Mouse (Mus musculus): ENCODE data around the gene Sec22a.

Sec22a gene

GRCm38 (mm10) chr16:35309634-35310033, 54.1 kb downstream of the Sec22a start:
- DNase-seq: no peak

DNA sequence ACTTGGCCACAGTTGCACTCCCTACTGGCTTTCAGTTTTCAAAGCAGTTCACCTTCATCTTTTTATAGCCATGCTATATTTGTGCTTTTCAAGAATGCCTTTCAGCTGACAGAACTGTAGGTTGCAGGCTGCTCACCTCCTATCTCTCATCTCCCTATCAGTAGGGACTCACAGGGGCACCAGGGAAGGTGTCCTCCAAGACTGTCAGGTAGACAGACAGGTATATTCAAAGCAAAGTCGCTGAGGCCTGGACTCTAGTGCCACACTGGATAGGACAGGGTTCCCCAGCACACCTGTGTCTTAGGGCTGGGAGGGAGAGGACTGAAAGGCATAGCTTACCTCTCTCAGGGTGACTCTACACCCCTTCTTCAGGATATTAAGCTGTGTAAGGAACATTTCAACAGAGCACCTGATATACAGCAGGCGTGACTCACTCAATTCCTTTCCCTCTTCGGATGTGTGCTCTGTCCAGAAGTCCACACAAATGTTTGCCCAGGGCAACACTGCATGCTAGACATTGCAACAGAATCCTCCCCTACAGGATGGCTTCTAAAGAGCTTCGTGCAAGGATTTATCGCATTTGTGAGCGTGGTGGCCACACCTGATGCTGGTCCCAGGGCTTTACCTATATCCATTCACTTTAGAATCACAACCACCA, 55.1 kb downstream of the Sec22a start:
- DNase-seq: no peak

DNA sequence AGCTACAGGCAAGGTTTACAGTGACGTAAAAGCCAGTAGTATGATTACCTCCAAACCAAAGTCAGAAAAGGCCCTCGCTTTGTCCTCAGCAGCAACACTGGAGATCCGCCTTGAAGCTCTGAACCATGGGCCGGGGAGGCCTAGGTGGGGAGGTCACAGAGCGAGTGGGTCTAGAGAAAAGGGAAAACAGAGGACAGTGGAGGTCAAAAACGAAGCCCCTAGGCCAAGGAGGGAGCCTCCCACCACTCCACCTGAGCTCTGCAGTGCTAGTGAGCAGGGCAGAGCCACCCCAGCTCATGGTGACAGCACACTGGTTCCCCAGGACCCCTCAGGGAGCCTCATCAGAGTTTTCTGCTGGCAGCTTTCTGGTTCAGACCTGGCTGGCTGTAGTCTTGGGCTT, 55.7 kb downstream of the Sec22a start:
- DNase-seq: no peak

DNA sequence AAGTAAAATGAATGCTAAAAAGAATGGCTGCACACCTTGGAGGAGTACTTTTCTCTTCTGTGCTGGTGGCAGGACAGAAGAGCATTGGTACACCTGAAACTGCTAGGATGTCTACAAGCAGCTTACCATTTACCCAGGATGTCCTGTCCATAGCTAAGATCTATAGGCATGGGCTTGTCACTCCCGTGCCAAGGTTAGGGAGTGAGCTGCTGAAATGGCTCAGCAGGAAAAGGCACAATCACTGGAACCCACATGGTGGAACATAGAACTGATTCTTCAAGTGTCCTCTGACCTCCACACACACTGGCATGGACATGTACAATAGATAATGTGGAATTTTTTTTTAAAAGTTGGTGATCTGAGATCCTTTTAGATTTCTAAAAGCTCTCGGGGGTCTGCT, 56.4 kb downstream of the Sec22a start:
- DNase-seq: no peak

DNA sequence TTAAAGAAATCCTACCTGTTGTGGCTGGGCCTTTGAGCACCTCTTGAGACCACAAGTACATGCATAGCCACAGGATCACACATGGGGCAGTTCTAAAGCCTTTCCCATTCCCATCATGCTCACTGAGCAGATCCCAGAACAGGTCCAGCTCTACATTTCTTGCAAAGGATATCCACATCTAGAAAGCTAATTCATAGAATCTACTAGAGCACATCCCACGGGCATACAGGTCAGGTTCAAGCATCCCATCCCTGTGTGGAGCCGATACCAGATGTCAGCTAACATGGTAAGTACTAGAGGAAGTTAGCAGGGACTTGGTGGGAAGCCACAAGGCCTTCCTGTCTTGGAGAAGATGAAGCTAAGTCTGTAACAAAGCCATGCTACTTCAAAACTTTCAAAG, 57.1 kb downstream of the Sec22a start:
- DNase-seq: no peak

DNA sequence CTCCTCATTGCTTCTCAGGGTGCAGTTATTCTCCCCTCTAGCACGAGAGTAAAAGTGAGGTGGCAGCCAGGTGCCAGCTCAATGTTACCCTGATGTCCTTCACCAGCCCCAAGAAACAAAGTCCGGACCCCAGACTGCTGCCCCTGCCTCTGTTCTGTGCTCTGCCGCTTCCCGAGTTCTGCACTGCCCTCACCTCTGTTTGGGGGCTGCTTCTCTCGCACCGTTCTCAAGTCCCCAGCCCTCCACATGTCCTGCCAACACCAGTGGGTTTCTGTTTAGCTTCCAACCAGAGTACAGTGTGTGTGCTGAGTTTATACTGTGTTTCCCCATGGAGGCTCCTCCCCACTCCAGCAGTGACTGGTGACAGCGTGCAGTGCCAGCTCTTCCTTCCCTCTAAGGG, 58.5 kb downstream of the Sec22a start:
- no peak for DNase-seq

DNA sequence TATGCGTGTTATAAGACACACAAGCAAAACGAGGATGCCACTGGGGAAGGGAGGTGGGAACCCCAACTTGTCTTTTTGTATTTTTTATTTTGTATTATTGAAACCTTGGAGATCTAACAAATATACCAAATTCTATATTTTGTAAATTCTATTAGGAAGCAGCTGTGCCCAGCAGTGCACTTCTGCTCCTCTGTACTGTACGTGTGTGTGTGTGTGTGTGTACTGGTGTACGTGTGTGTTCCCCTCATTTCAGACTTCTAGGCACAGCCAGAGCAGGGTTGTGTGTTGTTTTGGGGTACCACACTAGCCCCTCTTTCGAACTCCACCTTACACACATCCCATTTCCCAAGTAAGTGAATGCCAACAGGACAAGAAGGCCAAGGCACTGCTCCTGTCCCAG, 59.3 kb downstream of the Sec22a start:
- no peak for DNase-seq

- no peak for DNase-seq
These were observed 60.0 kb downstream of the Sec22a start for GRCm38 (mm10) chr16:35303721-35304120.

- DNase-seq: peak; percentile 30
These were observed 61.1 kb downstream of the Sec22a start for GRCm38 (mm10) chr16:35302441-35303280.

DNA sequence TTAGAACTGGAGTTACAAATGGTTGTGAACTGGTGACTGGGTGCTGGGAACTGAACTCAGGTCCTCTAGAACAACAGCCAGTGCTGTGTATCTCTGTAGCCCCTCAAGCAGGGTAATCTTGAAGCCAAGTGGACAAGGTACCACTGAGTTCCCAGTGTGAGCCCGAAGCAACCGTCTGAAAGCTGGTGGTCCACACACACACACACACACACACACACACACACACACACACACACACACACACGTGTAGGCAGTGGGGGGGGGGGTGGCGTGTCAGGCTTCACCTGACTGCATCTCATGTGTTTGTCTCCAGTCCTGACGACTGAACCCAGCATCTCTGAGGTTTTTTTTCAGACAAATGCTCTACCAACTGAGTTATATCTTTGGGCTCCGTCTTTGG, 63.6 kb downstream of the Sec22a start:
- DNase-seq: no peak

DNA sequence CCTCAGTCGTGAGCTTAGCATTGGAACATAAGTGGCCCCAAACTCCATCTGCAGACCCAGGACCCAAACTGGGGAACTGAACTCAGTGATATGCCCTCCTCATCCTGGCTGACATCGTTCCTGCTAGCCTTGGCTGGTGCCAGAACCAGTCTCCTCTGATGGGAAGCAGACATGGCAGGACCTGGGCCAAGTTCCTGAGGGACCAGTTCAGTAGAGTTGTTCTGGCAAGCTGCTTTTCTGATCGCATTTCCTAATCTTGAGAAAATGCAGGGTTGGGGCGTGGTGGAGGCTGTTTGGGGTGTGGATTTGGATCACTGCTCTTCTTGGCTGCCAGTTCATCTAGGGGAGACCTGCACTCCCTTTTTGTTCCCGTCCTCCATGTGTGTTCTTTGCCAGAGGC, 65.9 kb downstream of the Sec22a start:
- DNase-seq: no peak

DNA sequence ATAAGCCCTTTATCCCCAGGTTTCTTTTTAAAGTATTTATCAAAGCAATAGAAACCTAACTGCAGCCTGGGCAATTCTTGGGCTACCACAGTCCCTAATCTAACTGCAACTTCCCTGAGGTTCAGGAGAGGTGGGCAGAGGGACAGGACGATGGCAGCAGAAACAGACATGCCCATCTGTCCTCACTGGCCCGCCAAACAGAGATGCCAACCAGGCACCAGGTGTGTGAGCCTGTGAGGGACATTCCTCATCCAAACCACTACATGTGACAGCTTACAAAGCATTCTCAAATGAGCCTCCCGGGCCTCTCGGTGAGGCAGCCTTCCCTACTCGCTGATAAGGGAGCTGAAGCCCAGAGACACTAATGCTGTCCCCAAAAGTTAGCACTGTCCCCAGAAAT, 76.5 kb downstream of the Sec22a start:
- DNase-seq: no peak

DNA sequence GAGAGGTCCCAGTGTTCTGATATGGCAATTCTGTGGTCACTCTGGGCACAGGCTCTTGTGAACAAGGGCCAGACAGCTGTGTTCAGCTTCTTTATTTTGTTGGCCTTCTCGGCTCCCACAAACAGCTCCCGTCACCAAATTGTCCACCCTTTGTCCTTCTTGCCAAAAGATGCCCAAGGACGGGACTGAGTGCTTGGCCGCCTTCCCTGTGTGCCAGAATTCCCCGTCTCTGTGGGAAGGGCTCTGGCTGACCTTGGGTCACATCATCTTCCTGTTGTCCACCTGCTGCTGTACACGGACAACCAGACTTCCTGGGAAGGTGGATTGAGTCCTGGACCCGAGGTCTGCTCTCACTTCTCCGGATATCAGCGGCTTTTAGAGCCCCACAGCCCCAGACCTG, 77.9 kb downstream of the Sec22a start:
- no peak for DNase-seq

DNA sequence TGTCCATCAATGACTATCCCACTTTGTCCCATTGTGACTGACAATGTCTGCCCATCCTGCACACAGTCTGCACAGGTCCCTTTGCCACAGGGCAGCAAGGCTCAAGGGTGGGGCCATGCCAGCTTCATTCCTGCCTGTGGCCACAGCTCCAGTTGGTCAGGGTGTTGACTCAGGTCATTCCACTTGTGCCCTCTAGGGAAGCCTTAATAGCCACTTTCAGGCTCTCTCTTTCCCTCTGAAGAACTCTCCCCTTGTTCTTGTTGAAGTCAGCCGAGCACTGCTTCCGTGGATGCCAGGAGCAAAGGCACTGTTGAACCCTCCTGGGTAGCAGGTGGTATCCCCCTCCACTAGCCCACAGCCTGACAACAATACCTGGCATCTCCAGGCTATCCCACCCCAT, 81.3 kb downstream of the Sec22a start:
- DNase-seq: peak; percentile 39

GRCm38 (mm10) chr16:35278166-35278565, 85.6 kb downstream of the Sec22a start:
- no peak for DNase-seq

DNA sequence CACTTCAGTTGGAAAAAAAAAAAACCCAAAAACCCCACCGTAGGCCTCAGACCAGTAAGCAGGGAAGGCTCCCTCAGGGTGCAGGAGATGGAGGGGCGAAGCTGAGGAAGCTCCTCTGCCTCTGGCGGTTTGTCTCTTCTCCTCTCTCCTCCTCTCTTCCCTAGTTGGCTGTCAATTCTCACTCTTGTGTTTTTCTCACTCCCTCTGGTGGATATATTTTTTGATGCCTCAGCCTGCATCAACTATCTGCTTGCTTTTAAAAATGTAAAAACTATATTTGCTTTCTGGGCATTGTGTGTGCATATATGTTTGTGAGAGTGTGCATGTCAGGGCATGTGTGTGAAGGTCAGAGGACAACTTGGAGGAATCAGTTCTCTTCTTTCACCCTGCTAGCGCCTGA, 91.3 kb downstream of the Sec22a start:
- no peak for DNase-seq

DNA sequence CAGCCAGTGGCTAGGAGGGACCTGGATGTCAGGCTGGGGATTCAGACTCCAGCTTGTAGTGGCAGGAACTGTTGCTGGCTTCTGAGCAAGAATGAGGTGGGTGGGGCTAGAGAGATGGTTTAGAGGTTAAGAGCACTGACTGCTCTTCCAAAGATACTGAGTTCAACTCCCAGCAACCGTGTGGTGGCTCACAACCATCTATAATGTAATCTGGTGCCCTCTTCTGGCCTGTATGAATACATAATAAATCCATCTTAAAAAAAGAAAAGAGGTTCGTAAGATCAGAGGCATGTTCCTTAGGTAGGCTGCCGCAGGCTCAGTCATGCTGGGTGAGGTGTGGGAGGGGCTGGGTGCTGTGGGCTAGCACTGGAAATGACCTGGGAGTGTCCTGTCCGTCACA, 92.1 kb downstream of the Sec22a start:
- no peak for DNase-seq

- DNase-seq: no peak
These were observed 92.8 kb downstream of the Sec22a start for GRCm38 (mm10) chr16:35270945-35271344.

DNA sequence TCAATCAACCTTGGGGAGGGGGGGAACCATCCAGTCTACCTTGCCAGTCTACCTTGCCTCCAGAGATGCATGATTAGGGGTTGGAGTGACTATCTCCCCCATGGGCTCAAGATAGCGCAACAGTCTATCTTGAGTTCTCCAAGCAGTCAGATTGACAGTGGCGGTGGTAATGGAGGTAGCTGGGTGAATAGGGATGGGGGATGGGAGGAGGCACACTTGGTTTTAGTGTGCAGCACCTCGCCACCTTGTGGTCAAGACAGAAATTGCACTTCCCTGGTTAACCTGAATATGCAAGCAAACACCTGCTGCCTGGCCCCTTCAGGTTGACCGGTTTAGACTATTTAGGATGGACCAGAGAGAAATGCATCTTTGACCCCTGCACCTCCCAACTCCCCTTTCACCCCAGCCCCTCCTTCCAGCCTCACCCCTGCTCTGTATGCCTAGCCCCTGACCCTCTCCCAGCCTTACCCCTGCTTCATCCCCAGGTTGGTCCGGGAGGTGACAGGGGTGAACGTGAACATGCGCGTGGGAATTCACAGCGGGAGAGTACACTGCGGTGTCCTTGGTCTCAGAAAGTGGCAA, 93.3 kb downstream of the Sec22a start:
- DNase-seq: peak; percentile 89

All from lung, postnatal 14 days (tissue).